Mouse (Mus musculus) ES-E14 (cell line): ENCODE measurements around the gene Dync2h1.

Experiments
- CHD2 ChIP-seq: IDR thresholded peaks from 2 replicates; pipeline ENCODE4 v1.6.1; 2014; ENCODE audit warnings: mild to moderate bottlenecking, low read depth, low read length, inconsistent platforms
- MAFK ChIP-seq: IDR thresholded peaks from 2 replicates; pipeline ENCODE4 v1.6.1; 2014; ENCODE audit warnings: mild to moderate bottlenecking, low read depth, low read length, inconsistent platforms; ENCODE audit not compliant: insufficient read depth
- ZC3H11A ChIP-seq: IDR thresholded peaks from 2 replicates; pipeline ENCODE4 v1.6.1; 2012; ENCODE audit warnings: low read depth, mild to moderate bottlenecking, inconsistent platforms, low read length, borderline replicate concordance
- ZNF384 ChIP-seq: IDR thresholded peaks from 2 replicates; pipeline ENCODE4 v1.6.1; 2012; ENCODE audit warnings: low read depth, low read length, inconsistent platforms

DNA sequence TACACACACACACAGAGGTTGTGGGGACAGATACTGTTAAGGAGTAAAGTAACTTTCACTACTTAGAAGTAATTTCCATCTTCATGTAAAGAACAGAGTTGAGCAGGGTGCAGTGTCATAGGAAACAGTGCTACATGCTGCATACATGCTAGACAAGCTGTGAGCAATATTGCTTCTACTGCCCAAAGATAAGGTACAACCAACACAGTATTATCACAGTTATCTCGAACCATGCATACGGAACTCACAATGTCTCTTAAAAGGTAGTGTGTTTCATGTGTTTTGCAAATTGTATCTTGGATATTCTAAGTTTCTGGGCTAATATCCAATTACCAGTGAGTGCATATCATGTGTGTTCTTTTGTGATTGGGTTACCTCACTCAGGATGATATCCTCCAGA lies 61.4 kb downstream of the Dync2h1 start:
- TF ChIP-seq CHD2 (no peak), MAFK (no peak), ZC3H11A (no peak), ZNF384 (no peak)
